Mouse (Mus musculus): ENCODE measurements around the gene Epb41l1.

The Epb41l1 gene

DNA sequence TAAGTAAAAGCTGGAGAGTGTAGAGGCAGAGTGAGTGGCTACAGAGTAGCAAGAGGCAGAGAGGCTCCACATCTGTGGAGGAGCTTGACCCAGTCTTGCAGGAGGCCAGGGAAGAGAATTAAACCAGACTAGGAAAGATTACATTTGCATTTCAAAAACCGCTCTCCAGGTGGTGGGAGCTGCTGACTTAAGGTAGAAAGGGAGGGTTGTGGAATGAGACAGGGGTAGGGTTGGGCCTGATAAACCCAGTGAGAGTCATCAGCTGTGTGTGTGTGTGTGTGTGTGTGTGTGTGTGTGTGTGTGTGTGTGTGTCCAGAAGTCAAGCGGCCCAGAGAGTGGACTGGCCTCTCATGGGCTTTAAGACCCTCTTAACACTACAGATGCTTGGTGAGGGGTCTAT lies 4.9 kb downstream of the Epb41l1 start:
- no peak for DNase-seq

- no peak for DNase-seq
Observed at GRCm38 (mm10) chr2:156426151-156426550, 5.4 kb downstream of the Epb41l1 start.

DNA sequence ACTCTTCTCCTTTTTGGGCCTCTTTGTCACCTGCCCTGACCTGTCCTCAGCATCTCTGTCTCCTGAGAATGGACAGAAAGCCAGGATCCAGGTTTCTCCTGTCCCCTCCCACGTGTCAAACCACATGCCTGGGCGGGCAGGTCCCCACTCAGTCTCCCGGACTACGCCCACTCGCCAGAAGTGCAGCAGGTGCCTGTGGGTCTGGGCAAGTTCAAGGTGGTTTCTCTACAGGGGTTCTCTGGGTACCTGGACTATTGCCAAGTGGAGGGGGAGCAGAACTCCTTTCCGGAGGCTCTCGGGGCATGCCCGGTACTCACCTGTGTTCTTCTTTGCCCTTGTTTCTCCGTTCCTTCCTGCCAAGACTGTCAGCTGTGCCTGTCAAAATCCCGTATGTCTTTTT lies 9.1 kb downstream of the Epb41l1 start:
- DNase-seq: peak; percentile 19

- DNase-seq: no peak
Observed at GRCm38 (mm10) chr2:156430326-156430725, 9.6 kb downstream of the Epb41l1 start.

GRCm38 (mm10) chr2:156431409-156431808 lies 10.7 kb downstream of the Epb41l1 start:
- no peak for DNase-seq

DNA sequence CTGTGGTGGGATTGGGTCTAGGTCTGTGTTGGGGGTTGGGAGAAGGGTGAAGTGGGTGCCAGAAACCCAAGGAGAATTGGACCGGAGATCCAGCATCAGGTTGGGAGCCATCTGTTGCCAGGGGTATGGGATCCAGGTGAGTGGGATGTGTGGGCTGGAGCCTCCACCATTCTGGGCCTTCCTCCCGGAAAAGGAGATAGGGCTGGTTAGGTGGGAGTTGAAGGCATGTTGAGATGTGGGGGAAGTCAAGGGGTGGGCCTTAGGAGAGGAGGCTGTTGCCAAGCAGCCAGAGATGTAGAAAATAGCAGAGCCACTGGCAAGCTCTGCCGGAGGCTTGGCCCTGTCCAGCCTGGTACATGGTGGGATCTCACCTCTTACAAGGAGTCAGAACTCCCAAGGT lies 11.4 kb downstream of the Epb41l1 start:
- DNase-seq: no peak

DNA sequence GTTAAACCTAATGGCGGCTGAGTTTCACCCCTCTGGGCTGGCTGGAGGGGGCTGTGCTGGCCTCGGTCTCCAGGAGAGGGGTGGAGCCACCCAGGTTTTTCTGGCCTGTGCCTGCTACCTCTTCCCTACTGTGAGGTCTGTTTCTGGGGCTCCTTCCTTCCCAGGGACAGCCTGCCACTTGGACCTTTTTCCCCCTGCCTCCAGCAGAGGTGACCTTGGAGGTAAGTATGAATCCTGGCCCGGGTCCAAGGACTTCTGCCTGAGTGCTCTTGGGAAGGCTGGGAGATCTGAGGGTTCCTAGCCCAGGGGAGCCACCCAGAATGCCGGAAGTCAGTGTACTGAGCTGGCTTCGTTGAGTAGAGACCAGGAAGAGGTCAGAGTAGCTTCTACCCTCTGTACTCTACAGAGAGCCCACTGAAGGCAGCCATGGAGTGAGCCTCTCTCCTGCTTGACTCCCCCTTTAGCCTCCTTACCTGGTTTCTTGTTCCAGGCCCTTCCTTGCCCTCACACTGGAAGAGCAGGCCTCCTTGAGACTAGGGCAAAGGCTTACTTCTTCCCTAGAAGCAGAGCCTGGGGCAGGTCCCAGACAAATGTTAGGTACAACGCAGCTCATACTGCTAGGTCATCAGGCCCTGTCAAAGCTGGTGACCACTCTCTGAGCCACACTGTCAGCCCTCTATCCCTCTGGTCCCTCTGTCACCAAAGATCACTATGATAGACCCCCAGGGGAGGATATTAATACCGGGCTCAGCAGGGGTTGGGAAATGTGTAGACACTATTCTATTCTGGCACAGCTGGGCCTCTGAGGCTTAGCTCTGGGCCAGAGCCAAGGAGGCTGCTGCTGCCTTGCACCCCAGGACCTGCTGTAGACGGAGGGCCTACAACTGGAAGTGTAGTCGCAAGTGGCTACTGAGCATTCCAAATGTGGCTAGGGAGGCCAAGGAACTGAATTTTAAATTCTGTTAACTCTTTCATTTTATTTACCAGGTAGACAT lies 12.5 kb downstream of the Epb41l1 start:
- DNase-seq: no peak

- DNase-seq: no peak
Observed at GRCm38 (mm10) chr2:156437637-156438036, 16.9 kb downstream of the Epb41l1 start.

DNA sequence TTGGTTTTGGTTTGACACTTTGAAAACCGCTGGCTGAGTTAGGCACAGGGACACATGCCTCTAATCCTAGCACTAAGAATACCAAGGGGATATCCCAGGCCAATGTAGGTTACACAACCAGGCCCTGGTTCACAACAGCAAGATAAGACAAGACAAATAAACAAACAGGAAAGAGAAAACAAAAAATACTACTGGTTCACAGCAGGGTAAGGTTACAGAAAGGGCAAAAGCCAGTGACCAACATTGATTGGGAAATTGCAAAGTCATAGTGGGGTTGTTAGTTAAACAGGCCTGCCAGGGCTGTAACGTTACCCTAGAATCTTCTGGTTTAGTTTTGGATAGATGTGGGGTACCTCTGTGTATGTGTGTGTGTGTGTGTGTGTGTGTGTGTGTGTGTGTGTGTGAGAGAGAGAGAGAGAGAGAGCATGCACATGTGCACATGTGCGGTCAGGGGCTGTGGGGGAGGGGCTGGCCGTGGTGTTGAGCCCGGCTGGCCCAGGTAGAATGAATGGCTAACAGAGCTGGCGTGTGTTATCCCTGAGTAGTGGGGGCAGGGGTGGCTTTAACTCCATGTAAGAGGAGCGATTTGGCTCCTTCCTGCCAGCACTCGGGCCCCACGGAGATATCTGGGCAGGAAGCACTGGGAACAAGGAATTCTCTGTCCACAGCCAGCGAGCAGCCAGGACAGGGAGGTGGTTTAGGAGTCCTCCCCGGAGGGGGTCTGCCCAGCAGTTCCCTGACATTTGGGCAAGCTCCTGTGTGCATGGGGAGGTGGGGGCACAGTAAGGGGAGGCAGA lies 19.2 kb downstream of the Epb41l1 start:
- no peak for DNase-seq

DNA sequence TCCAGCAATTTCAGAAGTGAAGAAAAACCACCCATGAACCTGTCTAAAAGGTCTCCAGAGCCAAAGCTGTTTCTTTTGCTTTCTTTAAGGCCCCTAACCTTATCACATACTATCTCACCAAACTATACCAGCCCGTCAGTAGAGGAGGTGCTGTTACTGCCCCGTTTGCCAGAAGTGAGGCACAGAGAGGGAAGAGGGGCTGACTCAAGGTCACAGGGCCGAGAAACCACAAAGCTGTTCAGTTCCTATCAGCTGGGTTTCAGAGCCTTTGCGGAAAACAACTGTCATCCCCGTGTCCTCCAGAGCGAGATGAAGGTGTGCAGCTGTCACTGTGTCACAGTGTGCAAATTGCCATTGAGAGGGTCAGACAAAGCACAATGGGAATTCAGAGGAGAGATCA lies 21.2 kb downstream of the Epb41l1 start:
- no peak for DNase-seq

DNA sequence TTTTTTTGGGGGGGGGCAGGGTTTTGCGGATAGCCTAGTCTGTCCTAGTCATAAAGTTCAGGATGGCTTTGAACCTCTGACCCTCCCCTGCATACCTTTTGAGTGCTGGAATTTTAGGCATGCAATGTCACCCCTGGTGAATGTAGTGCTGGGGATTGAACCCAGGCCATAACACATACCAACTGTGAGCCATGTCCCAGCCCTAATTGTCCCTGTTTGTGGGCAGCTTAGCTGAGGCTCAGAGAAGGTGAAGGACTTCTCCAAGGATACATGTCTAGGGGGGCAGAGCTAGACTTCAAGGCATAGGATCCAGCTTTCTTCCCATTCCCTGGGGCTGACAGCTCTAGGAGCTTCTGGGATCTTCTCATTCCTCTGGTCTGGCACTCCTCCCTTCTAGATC lies 22.6 kb downstream of the Epb41l1 start:
- no peak for DNase-seq

DNA sequence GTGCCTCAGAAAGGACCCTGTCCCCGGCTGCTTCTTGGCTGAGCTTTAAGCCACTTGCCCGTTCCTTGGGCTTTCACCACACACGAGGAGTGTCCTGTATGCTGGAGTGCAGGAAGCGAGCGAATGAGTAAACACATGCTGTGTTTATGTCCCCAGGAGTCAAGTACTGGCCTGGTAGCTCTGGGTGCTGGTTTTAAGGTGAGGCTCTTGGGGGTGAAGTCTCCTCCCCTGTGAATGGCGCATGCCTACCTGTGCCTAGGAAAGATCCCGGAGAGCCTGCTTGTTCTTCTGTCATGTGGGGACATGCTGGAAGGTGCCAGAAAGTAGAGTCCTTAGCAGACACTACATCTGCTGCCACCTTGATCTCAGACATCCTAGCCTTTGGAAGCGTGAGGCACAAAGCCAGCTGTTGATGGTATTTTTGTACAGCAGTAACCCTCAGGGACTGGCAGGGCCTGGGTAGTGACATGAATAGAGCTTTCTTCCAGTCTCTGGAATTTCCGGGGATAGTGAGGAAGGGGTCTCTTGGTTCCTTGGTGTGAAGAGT lies 25.9 kb downstream of the Epb41l1 start:
- no peak for DNase-seq

DNA sequence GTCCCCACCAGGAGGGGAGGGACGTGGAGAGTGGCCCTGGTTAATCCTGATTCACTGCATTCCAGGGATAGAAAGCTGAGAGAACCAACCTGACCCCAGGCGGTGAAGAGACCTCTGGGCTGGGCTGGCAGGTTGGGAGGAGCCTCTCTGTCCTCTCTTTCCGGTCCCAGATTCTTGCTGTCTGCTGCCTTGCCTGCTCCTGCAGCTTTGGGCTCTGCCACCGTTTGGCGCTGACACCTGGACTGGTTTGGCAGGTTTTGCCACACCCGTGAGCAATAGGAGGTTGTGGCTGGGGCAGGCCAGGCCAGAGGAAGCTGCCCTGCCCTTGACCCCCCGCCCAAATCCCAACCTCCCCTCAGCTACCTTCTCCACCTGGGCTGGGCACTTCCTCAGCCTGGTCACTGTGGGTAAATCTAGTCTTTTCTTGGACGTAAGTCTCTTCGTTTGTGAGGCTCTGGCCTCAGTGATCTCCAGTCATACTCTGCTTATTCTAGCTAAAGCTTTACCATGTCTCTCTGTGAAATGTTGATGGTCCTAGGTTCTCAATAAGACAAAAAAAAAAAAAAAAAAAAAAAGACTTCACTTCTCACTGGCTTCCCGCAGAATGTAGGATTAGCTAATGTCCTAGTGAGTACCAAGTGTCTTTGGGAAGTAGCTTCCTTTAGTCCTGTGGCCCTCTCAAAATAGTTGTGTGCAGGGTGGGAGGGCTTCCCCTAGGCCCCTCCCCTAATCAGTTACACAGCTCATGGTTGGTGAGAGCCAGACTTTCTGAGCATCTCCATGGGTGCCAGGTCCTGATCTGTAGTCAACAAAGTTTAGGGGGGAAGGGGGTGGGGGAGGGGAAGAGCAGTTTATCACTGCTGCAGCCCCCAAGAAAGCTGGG lies 26.9 kb downstream of the Epb41l1 start:
- no peak for DNase-seq

DNA sequence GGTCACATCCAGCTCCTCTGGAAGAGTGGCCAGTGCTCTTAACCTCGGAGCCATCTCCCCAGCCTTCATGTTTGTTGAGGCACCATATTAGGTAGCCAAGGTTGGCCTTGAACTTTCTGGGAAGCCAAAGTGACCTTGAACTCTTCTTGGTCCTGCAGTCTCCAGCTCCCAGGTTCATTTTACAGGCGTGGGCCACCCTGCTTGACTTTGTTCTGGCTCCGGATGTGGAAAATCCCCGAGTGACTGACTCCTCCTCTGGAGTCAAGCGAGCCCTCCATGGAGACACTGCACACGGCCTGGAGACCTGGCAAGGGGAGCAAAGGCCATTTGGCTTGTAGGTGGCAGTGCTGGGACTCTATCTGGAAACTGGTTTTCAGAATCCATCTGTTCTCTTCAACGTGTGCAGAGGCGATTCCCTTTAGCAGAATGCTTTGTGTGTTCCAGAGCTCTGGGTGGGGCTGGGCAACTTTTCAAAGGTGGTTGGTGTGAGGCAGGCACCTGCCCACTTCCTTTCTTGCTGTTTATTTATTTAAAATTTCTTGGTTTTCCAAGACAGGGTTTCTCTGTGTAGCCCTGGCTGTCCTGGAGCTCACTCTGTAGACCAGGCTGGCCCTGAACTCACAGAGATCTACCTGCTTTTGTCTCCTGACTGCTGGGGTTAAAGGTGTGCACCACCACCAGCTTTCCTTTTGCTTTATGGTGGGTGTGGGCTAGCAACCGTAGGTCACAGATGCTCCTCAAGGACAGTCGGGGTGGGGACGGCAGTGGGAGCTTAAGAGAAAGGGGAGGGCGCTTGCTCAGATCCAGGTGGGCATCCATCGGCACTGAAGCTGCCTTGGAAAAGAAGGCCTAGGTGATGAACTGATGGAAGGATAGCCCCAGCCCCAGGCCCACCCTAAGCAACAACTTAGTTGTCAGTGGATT lies 30.8 kb downstream of the Epb41l1 start:
- DNase-seq: no peak

- DNase-seq: no peak
Observed at GRCm38 (mm10) chr2:156452149-156452536, 31.4 kb downstream of the Epb41l1 start.

- no peak for DNase-seq
Observed at GRCm38 (mm10) chr2:156453822-156454221, 33.1 kb downstream of the Epb41l1 start.

DNA sequence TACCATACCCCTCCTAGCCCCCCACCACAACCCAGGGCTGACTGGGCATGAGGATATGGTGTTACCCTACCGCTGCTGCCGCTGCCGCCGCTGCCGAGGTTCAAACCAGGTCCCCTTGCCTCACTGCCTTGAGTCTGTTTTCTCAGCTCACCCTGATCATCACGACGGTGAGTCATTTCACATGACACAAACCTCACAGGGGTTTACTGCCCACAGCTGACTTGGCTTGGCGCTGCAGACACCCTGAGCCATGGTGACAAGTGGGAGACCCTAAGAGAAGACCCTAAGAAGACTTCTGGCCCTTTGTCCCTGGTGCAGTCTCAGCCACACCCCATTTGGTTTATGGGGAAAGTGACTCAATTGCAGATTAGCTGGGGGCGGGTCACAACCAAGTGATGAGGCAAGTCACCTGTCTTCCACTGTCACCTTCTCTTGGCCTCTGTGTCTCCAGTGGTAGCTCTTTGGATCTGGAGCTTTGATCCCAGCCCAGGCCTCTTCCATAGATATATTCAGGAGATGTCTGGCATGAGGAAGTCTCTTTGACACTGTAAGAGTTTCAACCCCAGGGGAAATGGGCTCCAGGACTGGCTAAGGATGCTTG lies 34.9 kb downstream of the Epb41l1 start:
- DNase-seq: no peak

- no peak for DNase-seq
Observed at GRCm38 (mm10) chr2:156456386-156457342, 36.0 kb downstream of the Epb41l1 start.

DNA sequence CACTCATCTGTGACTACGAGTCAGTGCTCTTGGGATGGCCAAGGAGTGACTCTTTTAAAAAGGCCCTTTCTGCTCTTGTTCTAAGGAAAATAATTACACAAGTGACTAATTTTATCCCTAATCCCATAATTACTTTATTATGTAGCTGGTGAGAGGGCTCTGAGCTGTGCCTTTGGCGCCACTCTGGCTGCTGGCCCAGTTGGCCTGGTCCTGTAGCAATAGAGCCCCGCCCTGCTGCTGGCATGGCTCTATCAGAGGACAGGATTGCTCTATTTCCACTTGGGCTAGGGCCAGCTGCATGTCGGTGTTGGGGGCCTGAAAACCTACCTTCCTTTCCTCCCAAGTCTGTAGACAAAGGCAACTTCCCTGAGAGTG lies 36.6 kb downstream of the Epb41l1 start:
- DNase-seq: no peak

DNA sequence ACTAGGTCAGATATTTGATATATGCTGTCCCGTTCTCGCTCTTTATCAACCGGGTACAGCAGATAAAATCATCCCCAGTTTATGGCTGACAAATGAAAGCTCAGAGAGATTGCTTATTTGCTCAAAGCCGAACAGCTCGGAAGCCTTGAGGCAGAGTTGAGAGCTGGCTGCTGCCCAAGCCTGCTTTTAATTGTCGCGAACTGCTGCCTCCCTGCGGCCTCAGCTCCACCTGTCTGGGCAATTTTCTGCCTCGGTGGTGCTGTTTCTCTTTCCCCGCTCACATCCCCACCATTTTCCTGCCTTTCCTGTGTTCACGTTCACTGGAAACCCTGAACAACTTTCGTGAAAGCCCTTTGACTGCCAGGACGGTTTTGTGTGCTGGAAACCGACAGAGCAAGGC lies 39.8 kb downstream of the Epb41l1 start:
- DNase-seq: peak; percentile 79
